Comparison of ENCODE assay signal across 41 mouse cellular contexts in the genomic region with DNA sequence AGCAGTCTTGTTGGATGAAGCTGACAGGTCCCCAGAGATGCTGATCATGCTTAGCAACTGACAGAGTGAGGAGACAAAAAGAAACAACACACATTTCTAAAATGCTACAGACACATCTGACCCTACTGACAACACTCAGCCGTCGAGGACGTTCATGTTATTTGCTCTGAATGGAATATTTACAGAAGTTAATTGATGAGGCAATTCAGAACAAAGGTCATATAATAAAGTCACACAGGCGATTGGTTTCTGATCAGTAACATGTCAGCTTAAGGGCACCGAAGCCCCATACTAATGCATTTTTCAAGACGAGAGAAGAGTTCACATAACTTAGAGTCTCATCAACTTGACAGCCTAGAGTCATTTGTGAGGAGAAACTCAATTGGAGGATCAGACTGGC. TPM values are rescaled to one million over a fixed set of nuclear protein-coding genes. Genes with fewer than 3 reads are reported as not detected.
"Had no signal": no experiment of that assay in that cellular context is flagged by ENCODE, and none has a peak within 500 bp of the region (broad histone marks: within the 10 kb centered on the region; RNA-seq: fewer than 3 reads in every experiment).

No protein-coding gene starts in this region.

- H3K9me3 ChIP-seq: limb, embryonic 10.5 days; limb, embryonic 12.5 days; limb, embryonic 13.5 days; limb, embryonic 15.5 days; liver, embryonic 13.5 days; liver, embryonic 15.5 days; lung, embryonic 15.5 days; megakaryocyte, embryonic 14.5 days; midbrain, embryonic 10.5 days; midbrain, embryonic 12.5 days; midbrain, embryonic 13.5 days; midbrain, embryonic 15.5 days; neural tube, embryonic 12.5 days had no signal

- H3K36me3 ChIP-seq: limb, embryonic 10.5 days; limb, embryonic 12.5 days; limb, embryonic 13.5 days; limb, embryonic 15.5 days; liver, embryonic 13.5 days; liver, embryonic 15.5 days; lung, embryonic 15.5 days; midbrain, embryonic 10.5 days; midbrain, embryonic 12.5 days; midbrain, embryonic 13.5 days; midbrain, embryonic 15.5 days; neural tube, embryonic 12.5 days had no signal

- H3K4me2 ChIP-seq: limb, embryonic 12.5 days; limb, embryonic 13.5 days; limb, embryonic 15.5 days; liver, embryonic 11.5 days; liver, embryonic 13.5 days; liver, embryonic 15.5 days; lung, embryonic 14.5 days; lung, embryonic 15.5 days; midbrain, embryonic 11.5 days; midbrain, embryonic 12.5 days; midbrain, embryonic 13.5 days; midbrain, embryonic 15.5 days; neural tube, embryonic 12.5 days had no signal

- H3K4me3 ChIP-seq: left cerebral cortex, adult 2 months; limb, embryonic 10.5 days; limb, embryonic 12.5 days; limb, embryonic 13.5 days; limb, embryonic 15.5 days; liver, embryonic 13.5 days; liver, embryonic 15.5 days; lung, embryonic 15.5 days; megakaryocyte, embryonic 14.5 days; midbrain, embryonic 10.5 days; midbrain, embryonic 12.5 days; midbrain, embryonic 13.5 days; midbrain, embryonic 15.5 days; myocyte; neural tube, embryonic 12.5 days had no signal

- DNase-seq: left cerebral cortex, postnatal 4 days; liver; liver, embryonic 13.5 days; liver, postnatal 0 days; lung, adult 18-20 months; lung, adult 2 months; lung, embryonic 14.5 days; lung, postnatal 10 days; lung, postnatal 14 days; lung, postnatal 36 days; lung, postnatal 4 days; midbrain, embryonic 14.5 days had no signal

- ATAC-seq: liver, postnatal 0 days; lung, postnatal 0 days; midbrain, embryonic 13.5 days; midbrain, embryonic 15.5 days; midbrain, embryonic 16.5 days had no signal

- H3K27me3 ChIP-seq: limb, embryonic 15.5 days; lung, embryonic 15.5 days; midbrain, embryonic 15.5 days had no signal

- H3K9ac ChIP-seq: limb, embryonic 12.5 days; limb, embryonic 13.5 days; limb, embryonic 15.5 days; liver, embryonic 13.5 days; liver, embryonic 14.5 days; liver, embryonic 15.5 days; liver, postnatal 0 days; lung, embryonic 14.5 days; lung, embryonic 15.5 days; midbrain, embryonic 12.5 days; midbrain, embryonic 13.5 days; midbrain, embryonic 15.5 days; neural tube, embryonic 12.5 days had no signal

- H3K27ac ChIP-seq: left cerebral cortex, adult 2 months; limb, embryonic 10.5 days; limb, embryonic 12.5 days; limb, embryonic 13.5 days; limb, embryonic 15.5 days; liver, embryonic 13.5 days; liver, embryonic 14.5 days; liver, embryonic 15.5 days; lung, embryonic 15.5 days; macrophage; midbrain, embryonic 10.5 days; midbrain, embryonic 12.5 days; midbrain, embryonic 13.5 days; midbrain, embryonic 15.5 days; neural tube, embryonic 12.5 days had no signal

RNA-seq across cellular contexts. Expression of gene Ttll8, which starts 58.3 kb away (rescaled TPM):
- total RNA-seq: megakaryocyte progenitor cell, adult 5-6 weeks; megakaryocyte, adult 5-6 weeks; megakaryocyte-erythroid progenitor cell, adult 5-6 weeks; midbrain, postnatal 0 days; monocyte, adult 5-6 weeks had no signal
- polyA plus RNA-seq: limb, embryonic 10.5 days; limb, embryonic 11.5 days; limb, embryonic 12.5 days; limb, embryonic 13.5 days; limb, embryonic 15.5 days; liver, embryonic 11.5 days; liver, embryonic 13.5 days; liver, embryonic 14.5 days; liver, embryonic 15.5 days; liver, embryonic 16.5 days; liver, postnatal 0 days; lung, embryonic 14.5 days; lung, embryonic 15.5 days; lung, embryonic 16.5 days; macrophage; midbrain, embryonic 10.5 days; midbrain, embryonic 11.5 days; midbrain, embryonic 12.5 days; midbrain, embryonic 13.5 days; midbrain, embryonic 14.5 days; myocyte; neural tube, embryonic 11.5 days; neural tube, embryonic 12.5 days had no signal
